Mouse (Mus musculus) E14TG2a.4 (cell line): ENCODE data around the gene Rassf2.

Source experiments
- H3K27me3 ChIP-seq: 2 replicates; pipeline ENCODE4 v1.6.1; 2014; ENCODE audit warnings: low read length, control low read depth; ENCODE audit not compliant: insufficient read depth
- H3K36me3 ChIP-seq: 2 replicates; pipeline ENCODE4 v1.6.1; 2014; ENCODE audit warnings: low read length, control low read depth; ENCODE audit not compliant: insufficient read depth
- H3K4me1 ChIP-seq: replicated peaks from 2 replicates; pipeline ENCODE4 v1.6.1; 2014; ENCODE audit warnings: low read depth, low read length, control low read depth
- H3K4me3 ChIP-seq: replicated peaks from 2 replicates; pipeline ENCODE4 v1.5.1; 2014; ENCODE audit warnings: mild to moderate bottlenecking, low read length
- H3K9me3 ChIP-seq: 2 replicates; pipeline ENCODE4 v1.6.1; 2014; ENCODE audit warnings: low read length, control low read depth
- CTCF ChIP-seq: conservative IDR thresholded peaks from 2 replicates; pipeline ENCODE4 v1.5.1; 2014; ENCODE audit warnings: low read length
- NANOG ChIP-seq: IDR thresholded peaks from 2 replicates; pipeline ENCODE4 v1.6.1; 2014; ENCODE audit warnings: borderline replicate concordance, low read length, mixed read lengths
- POU5F1 ChIP-seq: IDR thresholded peaks from 2 replicates; pipeline ENCODE4 v1.6.1; 2014; ENCODE audit warnings: low read length, borderline replicate concordance

Rassf2 gene

DNA sequence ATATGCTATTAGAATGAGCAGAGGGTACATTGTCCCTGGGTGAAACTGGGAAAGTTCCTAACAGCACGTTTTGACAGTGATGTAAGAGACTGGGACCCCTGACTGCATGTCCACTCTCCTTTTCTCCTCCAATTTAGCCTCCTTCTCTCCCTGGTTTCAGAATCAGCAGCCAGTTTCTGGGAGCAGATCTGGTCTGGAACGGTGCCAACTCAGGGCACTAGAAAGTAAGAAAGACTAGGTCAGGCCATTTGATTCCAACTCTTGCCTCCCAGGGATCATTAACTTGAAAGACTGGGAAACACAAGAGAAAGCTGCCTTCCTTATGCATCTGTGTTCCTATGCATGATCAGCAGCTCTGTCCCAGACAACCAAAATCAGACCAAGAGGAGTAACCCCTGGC lies 77.6 kb downstream of the Rassf2 start:
- Histone ChIP-seq H3K4me3 (peak overlapping the region; percentile 54), H3K27me3 (peaks cover 31% of the 10 kb centered on the region), H3K4me1 (peaks cover 76% of the 10 kb centered on the region)

DNA sequence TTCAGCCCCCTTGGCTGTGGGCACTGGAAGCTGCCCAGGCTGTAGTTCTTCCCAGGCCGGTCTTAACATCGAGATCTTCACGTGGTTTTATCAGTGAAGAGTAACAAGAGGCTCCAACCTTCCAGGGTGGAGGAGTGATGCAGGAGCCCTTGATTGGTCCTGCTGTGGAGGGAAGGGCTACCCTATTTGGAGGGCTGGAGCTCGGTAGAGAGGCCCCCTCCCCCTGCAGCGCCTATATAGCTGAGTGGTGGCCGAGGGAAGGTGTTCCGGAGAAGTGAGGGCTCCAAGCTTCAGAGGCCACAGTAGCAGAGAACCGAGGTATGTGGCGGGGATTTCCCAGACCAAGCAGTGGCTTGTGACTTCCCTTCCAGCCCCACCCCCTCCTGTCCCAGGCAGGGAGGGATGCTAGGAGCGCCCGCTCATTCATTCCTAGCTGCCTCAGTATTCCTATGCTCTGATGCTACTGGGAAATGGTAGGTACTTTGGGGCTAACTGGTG lies 79.4 kb downstream of the Rassf2 start, which contains the start of gene Prnd:
Gene Prnd (plus strand): TSS at position 264 of the 498 bp plus-strand sequence.
- no peak for TF ChIP-seq CTCF
- no peak for TF ChIP-seq NANOG
- no peak for TF ChIP-seq POU5F1
- Histone ChIP-seq H3K9me3 (no peaks in the 10 kb centered on the region), H3K4me1 (peaks cover 59% of the 10 kb centered on the region), H3K36me3 (no peaks in the 10 kb centered on the region), H3K27me3 (peaks cover 36% of the 10 kb centered on the region), H3K4me3 (0 out of 2 replicates have a peak within 1 kb of the TSS, but pooled peaks have one; percentile 23)

More for the DNA sequence above, 77.6 kb downstream of the Rassf2 start:
- no peak for TF ChIP-seq CTCF
- TF ChIP-seq NANOG, result no peak
- TF ChIP-seq POU5F1, result no peak
- no peaks in the 10 kb centered on the region for H3K36me3 ChIP-seq
- H3K9me3 ChIP-seq, result no peaks in the 10 kb centered on the region

DNA sequence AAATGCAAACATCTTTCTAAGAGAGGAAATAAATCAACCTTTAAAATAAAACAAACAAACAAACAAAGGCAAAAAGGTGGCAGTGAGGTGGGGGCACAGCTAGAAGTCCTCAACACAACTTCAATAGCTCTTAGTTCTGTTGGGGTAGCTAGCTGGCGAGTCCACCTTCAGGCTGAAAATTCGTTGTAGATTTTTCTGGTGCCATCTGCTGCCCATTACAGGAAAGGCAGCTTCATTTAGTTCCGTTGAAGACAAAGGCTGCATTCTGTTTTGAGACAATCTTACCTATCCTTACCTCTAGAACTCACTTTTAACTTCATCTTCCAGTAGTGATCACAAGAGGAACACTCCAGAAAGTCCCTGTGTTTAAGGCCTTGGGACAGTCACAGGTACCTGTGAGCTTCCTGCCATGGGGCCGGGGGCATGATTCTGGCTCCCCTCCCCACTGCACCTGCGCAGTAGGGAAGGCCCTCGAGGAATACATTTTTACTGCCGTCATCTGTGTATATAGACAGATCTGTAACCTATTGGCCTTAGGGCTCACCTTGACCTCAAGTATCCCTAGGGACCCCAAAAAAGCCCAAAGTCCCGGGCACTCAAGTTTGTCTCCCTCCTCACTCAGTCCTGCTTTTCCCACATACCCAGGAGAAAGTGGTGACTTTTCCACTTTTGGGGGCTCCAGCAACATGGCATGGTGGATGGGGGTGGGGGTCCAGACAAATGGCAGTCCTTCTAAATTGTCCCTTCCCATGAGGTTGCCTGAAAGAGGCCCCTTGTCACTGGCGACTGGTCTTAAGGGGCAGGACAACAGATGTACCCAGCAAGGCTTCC lies 80.1 kb downstream of the Rassf2 start:
- Histone ChIP-seq H3K9me3 (no peaks in the 10 kb centered on the region), H3K4me1 (peaks cover 52% of the 10 kb centered on the region), H3K4me3 (0 out of 2 replicates have a peak overlapping the region, but pooled peaks have one; percentile 23), H3K27me3 (peaks cover 36% of the 10 kb centered on the region), H3K36me3 (no peaks in the 10 kb centered on the region)
- TF ChIP-seq NANOG (no peak), POU5F1 (no peak), CTCF (peak; percentile 50)

DNA sequence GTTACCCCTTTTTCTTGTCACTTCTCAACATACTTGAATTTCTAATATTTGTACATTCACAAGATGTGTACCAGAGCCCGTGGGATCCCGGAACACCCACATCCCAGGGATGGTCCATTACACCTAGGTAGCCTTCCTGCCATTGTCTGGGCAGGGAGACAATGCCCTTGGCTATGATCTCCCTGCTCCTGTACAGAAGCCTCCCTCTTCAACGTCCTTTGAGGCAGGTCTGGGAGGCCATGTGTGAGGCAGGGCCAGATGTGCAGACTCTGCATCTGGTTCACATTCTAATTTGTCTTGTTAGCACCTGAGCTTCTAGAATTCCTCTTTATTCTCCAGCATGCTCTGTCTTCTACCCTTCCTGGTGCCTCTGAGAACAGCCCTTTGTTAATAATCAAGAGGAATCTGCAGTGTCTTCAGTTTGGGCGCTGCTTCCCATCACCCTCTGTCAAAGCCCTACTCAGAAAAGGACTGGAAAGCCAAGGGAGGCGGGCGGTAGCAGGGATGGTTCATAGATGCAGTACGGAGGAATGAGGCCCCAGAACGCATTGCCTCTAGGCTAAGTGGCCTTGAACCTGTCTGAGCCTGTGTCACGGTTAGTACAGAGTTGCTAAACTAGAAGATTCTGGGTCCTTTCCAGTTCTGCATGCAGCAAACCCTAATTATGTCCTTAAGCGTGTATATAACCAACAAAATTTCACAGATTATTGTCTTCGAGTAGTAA lies 81.0 kb downstream of the Rassf2 start:
- TF ChIP-seq CTCF (no peak), NANOG (no peak), POU5F1 (no peak)
- Histone ChIP-seq H3K36me3 (no peaks in the 10 kb centered on the region), H3K4me3 (no peak overlapping the region), H3K4me1 (peaks cover 43% of the 10 kb centered on the region), H3K27me3 (peaks cover 32% of the 10 kb centered on the region), H3K9me3 (no peaks in the 10 kb centered on the region)

DNA sequence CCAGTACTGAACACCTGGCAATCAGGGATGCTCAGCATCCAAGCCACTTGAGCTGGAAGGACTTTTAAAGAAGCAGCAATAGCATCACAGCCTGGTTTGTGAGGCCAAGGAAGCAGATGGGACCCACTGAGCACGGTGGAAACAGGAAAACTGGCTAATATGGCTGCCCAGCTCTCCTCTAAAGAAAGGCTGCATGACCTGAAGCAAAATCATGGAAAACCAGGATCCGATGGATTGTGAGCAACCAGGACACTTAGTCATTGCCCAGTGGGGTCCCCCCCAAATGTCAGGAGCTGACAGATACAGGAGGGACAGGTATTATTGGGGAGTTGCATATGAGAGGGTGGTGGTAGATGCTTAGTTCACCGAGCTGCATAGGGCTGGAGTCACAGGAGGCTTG lies 81.9 kb downstream of the Rassf2 start:
- peaks cover 24% of the 10 kb centered on the region for H3K27me3 ChIP-seq
- no peak overlapping the region for H3K4me3 ChIP-seq
- no peaks in the 10 kb centered on the region for H3K9me3 ChIP-seq
- H3K4me1 ChIP-seq, result peaks cover 34% of the 10 kb centered on the region
- no peak for TF ChIP-seq POU5F1
- TF ChIP-seq NANOG, result no peak
- TF ChIP-seq CTCF, result no peak
- H3K36me3 ChIP-seq, result no peaks in the 10 kb centered on the region

DNA sequence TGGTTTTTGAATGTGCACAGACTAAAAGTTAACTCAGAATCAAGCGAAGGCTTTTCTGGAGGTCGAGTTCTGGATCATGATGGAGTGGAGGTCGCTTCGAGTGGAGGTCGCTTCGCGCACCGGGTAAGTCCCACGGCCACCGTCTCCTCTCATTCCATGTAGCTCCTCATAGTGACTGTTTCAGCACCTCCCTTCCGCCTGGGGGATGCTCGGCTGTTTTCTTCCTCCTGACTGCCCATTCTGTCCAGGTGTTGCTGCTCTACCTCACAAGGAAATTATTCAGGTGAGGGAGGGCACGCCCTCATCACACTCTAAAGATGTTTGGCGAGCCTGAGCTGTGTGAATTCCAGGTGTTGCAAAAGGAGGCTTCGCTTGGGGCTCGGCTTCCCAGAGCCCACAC lies 83.7 kb downstream of the Rassf2 start:
- Histone ChIP-seq H3K4me1 (peaks cover 26% of the 10 kb centered on the region), H3K27me3 (peaks cover 8% of the 10 kb centered on the region; the same call in 1 of the 2 replicates), H3K4me3 (no peak overlapping the region), H3K9me3 (peaks cover 12% of the 10 kb centered on the region), H3K36me3 (no peaks in the 10 kb centered on the region)
- no peak for TF ChIP-seq POU5F1
- TF ChIP-seq NANOG, result no peak
- TF ChIP-seq CTCF, result no peak

DNA sequence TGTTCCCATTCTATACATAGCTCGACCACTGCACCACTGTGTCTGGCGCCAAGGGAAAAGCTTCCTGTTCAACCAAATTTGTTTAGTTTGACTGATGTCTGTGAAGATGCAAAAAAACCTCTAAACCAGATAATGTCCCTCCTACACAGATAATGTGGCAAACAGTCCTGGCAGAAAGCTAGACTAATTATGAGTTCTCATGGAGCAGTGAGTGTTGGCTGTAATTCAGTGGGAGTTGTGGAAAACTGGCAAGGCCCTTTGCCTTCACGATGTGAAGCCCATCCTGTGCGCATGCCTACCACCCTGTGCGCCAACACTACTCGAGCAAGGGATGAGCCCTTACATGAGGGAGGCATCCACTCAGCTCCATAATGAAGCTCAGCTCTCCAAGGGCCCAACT lies 84.3 kb downstream of the Rassf2 start:
- Histone ChIP-seq H3K4me3 (no peak overlapping the region), H3K4me1 (peaks cover 24% of the 10 kb centered on the region), H3K36me3 (no peaks in the 10 kb centered on the region), H3K9me3 (peaks cover 12% of the 10 kb centered on the region), H3K27me3 (peaks cover 8% of the 10 kb centered on the region; the same call in 1 of the 2 replicates)
- TF ChIP-seq POU5F1 (no peak), NANOG (no peak), CTCF (no peak)

DNA sequence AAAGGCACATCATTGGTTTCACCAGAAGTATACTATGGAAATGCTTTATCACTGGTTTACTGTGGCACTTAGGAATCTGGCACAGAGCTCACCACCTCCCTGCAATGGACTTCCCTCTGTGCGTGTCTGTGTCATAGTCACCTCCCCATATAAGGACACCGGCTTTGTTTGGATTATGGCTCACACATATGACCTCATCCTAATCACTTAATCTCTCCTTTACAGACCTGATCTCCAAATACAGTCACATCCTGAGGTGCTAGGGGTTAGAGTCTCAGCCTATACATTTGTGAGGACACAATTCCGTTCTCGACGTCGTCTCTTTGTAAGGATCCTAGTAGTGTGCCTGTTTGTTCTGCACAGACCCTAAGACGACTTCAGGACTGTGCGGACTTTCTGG lies 84.8 kb downstream of the Rassf2 start:
- TF ChIP-seq NANOG, result no peak
- H3K4me3 ChIP-seq, result no peak overlapping the region
- peaks cover 18% of the 10 kb centered on the region for H3K4me1 ChIP-seq
- no peaks in the 10 kb centered on the region for H3K36me3 ChIP-seq
- H3K27me3 ChIP-seq, result peaks cover 8% of the 10 kb centered on the region; the same call in 1 of the 2 replicates
- peaks cover 12% of the 10 kb centered on the region for H3K9me3 ChIP-seq
